Mouse (Mus musculus): ENCODE results near the gene Med18. TPM values are rescaled to one million over a fixed set of nuclear protein-coding genes. Genes with fewer than 3 reads are reported as not detected.

Med18 gene
- polyA plus RNA-seq, 1 experiment from 2014 or later, result 1.9 TPM

- Histone ChIP-seq H3K36me3 (ENCODE audit: inconsistent target) (peaks cover 23% of the 10 kb centered on the region), H3K79me2 (ENCODE audit: inconsistent target) (peaks cover 49% of the 10 kb centered on the region), H3K27ac (peak overlapping the region; percentile 74), H3K4me3 (ENCODE audit: inconsistent target) (peak overlapping the region; percentile 99)
- 14% methylated on average over 11 of the region's 11 CpGs for WGBS (ENCODE audit: missing documents)
Measured at GRCm38 (mm10) chr4:132462836-132463235, 885 bp downstream of the Med18 start.

GRCm38 (mm10) chr4:132460225-132460624, 3.5 kb downstream of the Med18 start:
- Histone ChIP-seq H3K36me3 (ENCODE audit: inconsistent target) (peaks cover 23% of the 10 kb centered on the region), H3K4me3 (ENCODE audit: inconsistent target) (no peak overlapping the region), H3K79me2 (ENCODE audit: inconsistent target) (peaks cover 49% of the 10 kb centered on the region), H3K27ac (no peak overlapping the region)
- WGBS (ENCODE audit: missing documents), result 88% methylated on average over 8 of the region's 8 CpGs

- 86% methylated on average over 6 of the region's 6 CpGs for WGBS (ENCODE audit: missing documents)
- H3K4me3 ChIP-seq (ENCODE audit: inconsistent target), result no peak overlapping the region
- H3K36me3 ChIP-seq (ENCODE audit: inconsistent target), result peaks cover 19% of the 10 kb centered on the region
- H3K79me2 ChIP-seq (ENCODE audit: inconsistent target), result peaks cover 18% of the 10 kb centered on the region
- H3K27ac ChIP-seq, result no peak overlapping the region
Measured at GRCm38 (mm10) chr4:132455561-132455960, 8.2 kb downstream of the Med18 start.

- H3K79me2 ChIP-seq (ENCODE audit: inconsistent target), result peaks cover 14% of the 10 kb centered on the region
- WGBS (ENCODE audit: missing documents), result 97% methylated on average over 3 of the region's 3 CpGs
Measured at GRCm38 (mm10) chr4:132455146-132455545, 8.6 kb downstream of the Med18 start.

GRCm38 (mm10) chr4:132454216-132454615, 9.5 kb downstream of the Med18 start:
- peaks cover 5% of the 10 kb centered on the region; the same call in 1 of the 2 replicates for H3K36me3 ChIP-seq (ENCODE audit: inconsistent target)
- no peak overlapping the region for H3K27ac ChIP-seq
- 96% methylated on average over 6 of the region's 6 CpGs for WGBS (ENCODE audit: missing documents)
- peaks cover 5% of the 10 kb centered on the region; the same call in 1 of the 2 replicates for H3K79me2 ChIP-seq (ENCODE audit: inconsistent target)
- H3K4me3 ChIP-seq (ENCODE audit: inconsistent target), result no peak overlapping the region

More at GRCm38 (mm10) chr4:132455146-132455545, 8.6 kb downstream of the Med18 start:
- H3K27ac ChIP-seq, result no peak overlapping the region
- peaks cover 15% of the 10 kb centered on the region for H3K36me3 ChIP-seq (ENCODE audit: inconsistent target)
- no peak overlapping the region for H3K4me3 ChIP-seq (ENCODE audit: inconsistent target)

GRCm38 (mm10) chr4:132449778-132450177, 13.9 kb downstream of the Med18 start:
- Histone ChIP-seq H3K79me2 (ENCODE audit: inconsistent target) (no peaks in the 10 kb centered on the region), H3K27ac (no peak overlapping the region), H3K36me3 (ENCODE audit: inconsistent target) (no peaks in the 10 kb centered on the region), H3K4me3 (ENCODE audit: inconsistent target) (no peak overlapping the region)
- WGBS (ENCODE audit: missing documents), result 67% methylated on average over 3 of the region's 3 CpGs

- no peaks in the 10 kb centered on the region for H3K79me2 ChIP-seq (ENCODE audit: inconsistent target)
- no peaks in the 10 kb centered on the region for H3K36me3 ChIP-seq (ENCODE audit: inconsistent target)
- no peak overlapping the region for H3K4me3 ChIP-seq (ENCODE audit: inconsistent target)
- no peak overlapping the region for H3K27ac ChIP-seq
- WGBS (ENCODE audit: missing documents), result 85% methylated on average over 11 of the region's 12 CpGs
Measured at GRCm38 (mm10) chr4:132446105-132446504, 17.6 kb downstream of the Med18 start.

GRCm38 (mm10) chr4:132444516-132444915, 19.2 kb downstream of the Med18 start:
- WGBS (ENCODE audit: missing documents), result 92% methylated on average over 4 of the region's 8 CpGs
- Histone ChIP-seq H3K36me3 (ENCODE audit: inconsistent target) (no peaks in the 10 kb centered on the region), H3K79me2 (ENCODE audit: inconsistent target) (no peaks in the 10 kb centered on the region), H3K4me3 (ENCODE audit: inconsistent target) (no peak overlapping the region), H3K27ac (no peak overlapping the region)

GRCm38 (mm10) chr4:132437857-132438256, 25.9 kb downstream of the Med18 start:
- H3K27ac ChIP-seq, result no peak overlapping the region
- H3K79me2 ChIP-seq (ENCODE audit: inconsistent target), result no peaks in the 10 kb centered on the region
- 90% methylated on average over 11 of the region's 11 CpGs for WGBS (ENCODE audit: missing documents)
- H3K4me3 ChIP-seq (ENCODE audit: inconsistent target), result no peak overlapping the region
- no peaks in the 10 kb centered on the region for H3K36me3 ChIP-seq (ENCODE audit: inconsistent target)

GRCm38 (mm10) chr4:132432717-132433372, 30.9 kb downstream of the Med18 start:
- 34% methylated on average over 13 of the region's 14 CpGs for WGBS (ENCODE audit: missing documents)
- Histone ChIP-seq H3K4me3 (ENCODE audit: inconsistent target) (no peak overlapping the region), H3K27ac (no peak overlapping the region), H3K36me3 (ENCODE audit: inconsistent target) (no peaks in the 10 kb centered on the region), H3K79me2 (ENCODE audit: inconsistent target) (no peaks in the 10 kb centered on the region)

- Histone ChIP-seq H3K36me3 (ENCODE audit: inconsistent target) (no peaks in the 10 kb centered on the region), H3K79me2 (ENCODE audit: inconsistent target) (no peaks in the 10 kb centered on the region), H3K4me3 (ENCODE audit: inconsistent target) (no peak overlapping the region), H3K27ac (no peak overlapping the region)
- 68% methylated on average over 9 of the region's 9 CpGs for WGBS (ENCODE audit: missing documents)
Measured at GRCm38 (mm10) chr4:132428022-132428542, 35.6 kb downstream of the Med18 start.

GRCm38 (mm10) chr4:132427493-132427892, 36.2 kb downstream of the Med18 start:
- 95% methylated on average over 4 of the region's 4 CpGs for WGBS (ENCODE audit: missing documents)
- Histone ChIP-seq H3K27ac (no peak overlapping the region), H3K79me2 (ENCODE audit: inconsistent target) (no peaks in the 10 kb centered on the region), H3K36me3 (ENCODE audit: inconsistent target) (no peaks in the 10 kb centered on the region), H3K4me3 (ENCODE audit: inconsistent target) (no peak overlapping the region)

GRCm38 (mm10) chr4:132426021-132426420, 37.7 kb downstream of the Med18 start:
- Histone ChIP-seq H3K4me3 (ENCODE audit: inconsistent target) (no peak overlapping the region), H3K27ac (no peak overlapping the region), H3K79me2 (ENCODE audit: inconsistent target) (peaks cover 5% of the 10 kb centered on the region), H3K36me3 (ENCODE audit: inconsistent target) (no peaks in the 10 kb centered on the region)
- WGBS (ENCODE audit: missing documents), result 57% methylated on average over 2 of the region's 2 CpGs

- H3K27ac ChIP-seq, result no peak overlapping the region
- H3K4me3 ChIP-seq (ENCODE audit: inconsistent target), result no peak overlapping the region
- H3K36me3 ChIP-seq (ENCODE audit: inconsistent target), result no peaks in the 10 kb centered on the region
- WGBS (ENCODE audit: missing documents), result 98% methylated on average over 5 of the region's 5 CpGs
- peaks cover 17% of the 10 kb centered on the region for H3K79me2 ChIP-seq (ENCODE audit: inconsistent target)
Measured at GRCm38 (mm10) chr4:132424765-132425164, 39.0 kb downstream of the Med18 start.

GRCm38 (mm10) chr4:132421923-132422782, 41.6 kb downstream of the Med18 start, which contains the start of gene Phactr4:
Phactr4 (minus strand) TSS chr4:132422489.
- under 1% methylated on average over 65 of the region's 73 CpGs for WGBS (ENCODE audit: missing documents)
- peak within 1 kb of the TSS; percentile 41 for H3K27ac ChIP-seq

More at GRCm38 (mm10) chr4:132421923-132422782, 41.6 kb downstream of the Med18 start, which contains the start of gene Phactr4:
- Histone ChIP-seq H3K4me3 (ENCODE audit: inconsistent target) (peak within 1 kb of the TSS; percentile 70), H3K36me3 (ENCODE audit: inconsistent target) (no peaks in the 10 kb centered on the region), H3K79me2 (ENCODE audit: inconsistent target) (peaks cover 44% of the 10 kb centered on the region)
